Mouse (Mus musculus) limb, embryonic 12.5 days (tissue): ENCODE measurements around the gene Slc2a5. TPM values are rescaled to one million over a fixed set of nuclear protein-coding genes. Genes with fewer than 3 reads are reported as not detected.

Source experiments
- ATAC-seq: fragments of 200-750 bp; cut with Nextera tagmentation; 2 replicates; pipeline ENCODE4 v1.8.0; 2017; ENCODE audit warnings: low read depth, moderate TSS enrichment; ENCODE audit not compliant: insufficient number of reproducible peaks, insufficient read depth, low FRiP score, low TSS enrichment
- H3K27ac ChIP-seq: fragments of 300-500 bp; sonication (generic); 2 replicates; pipeline ENCODE4 v1.5.1; 2016; ENCODE audit warnings: mild to moderate bottlenecking, moderate library complexity
- H3K27me3 ChIP-seq: fragments of 300-500 bp; sonication (generic); 2 replicates; pipeline ENCODE4 v1.6.1; 2016; ENCODE audit warnings: mild to moderate bottlenecking, moderate library complexity
- H3K36me3 ChIP-seq: fragments of 300-500 bp; sonication (generic); 2 replicates; pipeline ENCODE4 v1.6.1; 2016; ENCODE audit warnings: mild to moderate bottlenecking, moderate library complexity
- H3K4me1 ChIP-seq: fragments of 300-500 bp; sonication (generic); replicated peaks from 2 replicates; pipeline ENCODE4 v1.6.1; 2016
- H3K4me2 ChIP-seq: fragments of 300-500 bp; sonication (generic); 2 replicates; pipeline ENCODE4 v1.6.1; 2016; ENCODE audit warnings: mild to moderate bottlenecking, moderate library complexity
- H3K4me3 ChIP-seq: fragments of 300-500 bp; sonication (generic); replicated peaks from 2 replicates; pipeline ENCODE4 v1.5.1; 2016; ENCODE audit warnings: mild to moderate bottlenecking
- H3K9ac ChIP-seq: fragments of 300-500 bp; sonication (generic); replicated peaks from 2 replicates; pipeline ENCODE4 v1.6.1; 2016; ENCODE audit warnings: mild to moderate bottlenecking, moderate library complexity
- H3K9me3 ChIP-seq: fragments of 300-500 bp; sonication (generic); 2 replicates; pipeline ENCODE4 v1.6.1; 2016; ENCODE audit warnings: mild to moderate bottlenecking, moderate library complexity
- WGBS: fragments of 180-500 bp; shearing (Covaris S2); methylation state at CpG from one replicate; pipeline ENCODE4 v1.1.7; 2016; 5-methylcytosine and 5-hydroxymethylcytosine counted together
- polyA plus RNA-seq: library from polyadenylated mRNA; unstranded; fragments of >200 nt; fragmentation: Nextera tagmentation; extraction: Ambion mirVana; gene quantifications from 2 replicates; pipeline ENCODE4 v1.2.1, GENCODE M21; 2016

Gene Slc2a5
- polyA plus RNA-seq, 1 experiment from 2014 or later: 1.6 TPM

DNA sequence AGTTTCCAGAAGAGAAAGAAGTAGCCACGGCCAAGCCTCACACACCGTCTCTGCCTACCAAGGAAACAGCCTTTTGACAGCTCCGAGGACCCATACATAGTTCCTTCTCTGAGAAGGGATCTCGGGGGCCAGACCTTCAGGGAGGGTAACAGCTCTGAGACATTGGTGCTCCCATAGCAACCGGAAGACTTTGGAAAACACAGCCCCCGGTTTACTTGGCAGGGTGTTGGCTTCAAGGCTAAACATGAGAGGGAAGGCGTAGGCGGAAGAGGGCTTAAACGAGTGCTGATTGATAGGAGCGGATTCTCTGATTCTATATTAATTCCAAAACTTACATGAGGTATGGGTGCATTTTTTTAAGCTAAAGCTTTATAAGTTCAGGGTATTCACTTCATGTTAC lies 49.3 kb downstream of the Slc2a5 start:
- Histone ChIP-seq H3K4me1 (no peaks in the 10 kb centered on the region), H3K36me3 (no peaks in the 10 kb centered on the region), H3K9ac (no peak overlapping the region), H3K4me2 (no peak overlapping the region), H3K27me3 (no peaks in the 10 kb centered on the region; the same call in 1 of the 2 replicates), H3K9me3 (no peaks in the 10 kb centered on the region), H3K4me3 (no peak overlapping the region), H3K27ac (no peak overlapping the region)
- 85% methylated on average over 10 of the region's 10 CpGs for WGBS
- ATAC-seq: no peak

DNA sequence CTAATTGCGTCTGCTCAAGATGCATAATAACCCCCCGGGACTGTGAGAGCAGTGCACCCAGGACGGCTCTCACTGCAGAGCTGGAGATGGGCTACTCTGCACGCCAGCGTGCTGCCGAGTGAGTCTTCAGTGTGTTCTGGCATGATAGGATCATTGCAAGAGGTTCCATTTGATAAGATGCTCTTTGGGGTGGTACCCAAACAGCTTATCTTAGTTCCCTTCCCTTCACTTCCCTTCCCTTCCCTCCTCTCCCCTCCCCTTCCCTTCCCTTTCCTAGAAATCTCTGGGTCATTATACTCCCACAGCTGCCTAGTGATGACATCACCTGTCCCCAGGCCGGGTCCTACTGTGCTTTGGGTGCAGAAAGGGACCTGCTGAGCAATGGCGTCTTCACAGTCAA lies 53.0 kb downstream of the Slc2a5 start:
- 71% methylated on average over 8 of the region's 8 CpGs for WGBS
- Histone ChIP-seq H3K9ac (no peak overlapping the region), H3K4me2 (no peak overlapping the region), H3K4me3 (no peak overlapping the region), H3K36me3 (no peaks in the 10 kb centered on the region), H3K27me3 (no peaks in the 10 kb centered on the region), H3K4me1 (0 out of 2 replicates have a peak, but pooled peaks cover 5% of the 10 kb centered on the region), H3K27ac (no peak overlapping the region), H3K9me3 (no peaks in the 10 kb centered on the region)
- no peak for ATAC-seq

DNA sequence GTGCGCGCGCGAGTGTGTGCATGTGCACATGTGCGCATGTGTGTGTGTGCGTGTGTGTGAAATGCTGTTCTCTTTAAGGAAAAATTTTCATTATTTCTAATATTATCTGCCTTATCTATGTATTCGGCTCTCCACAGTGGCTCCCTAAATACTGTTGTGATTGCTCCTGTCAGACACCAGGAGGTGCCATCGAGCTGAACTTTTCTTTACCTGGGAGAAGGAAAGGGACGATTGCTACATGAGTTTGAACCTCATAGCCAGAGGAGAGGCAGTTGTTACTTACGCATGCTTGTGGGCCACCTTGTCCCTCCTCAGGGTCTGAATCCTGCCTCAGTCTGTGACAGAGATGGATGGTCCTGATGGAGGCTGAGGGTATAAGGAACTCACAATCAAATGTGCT lies 54.2 kb downstream of the Slc2a5 start:
- Histone ChIP-seq H3K4me2 (no peak overlapping the region), H3K36me3 (no peaks in the 10 kb centered on the region), H3K4me3 (no peak overlapping the region), H3K9me3 (no peaks in the 10 kb centered on the region), H3K27ac (no peak overlapping the region), H3K9ac (no peak overlapping the region), H3K4me1 (peaks cover 9% of the 10 kb centered on the region; the same call in 1 of the 2 replicates), H3K27me3 (no peaks in the 10 kb centered on the region)
- ATAC-seq: no peak
- WGBS: 56% methylated on average over 10 of the region's 10 CpGs

DNA sequence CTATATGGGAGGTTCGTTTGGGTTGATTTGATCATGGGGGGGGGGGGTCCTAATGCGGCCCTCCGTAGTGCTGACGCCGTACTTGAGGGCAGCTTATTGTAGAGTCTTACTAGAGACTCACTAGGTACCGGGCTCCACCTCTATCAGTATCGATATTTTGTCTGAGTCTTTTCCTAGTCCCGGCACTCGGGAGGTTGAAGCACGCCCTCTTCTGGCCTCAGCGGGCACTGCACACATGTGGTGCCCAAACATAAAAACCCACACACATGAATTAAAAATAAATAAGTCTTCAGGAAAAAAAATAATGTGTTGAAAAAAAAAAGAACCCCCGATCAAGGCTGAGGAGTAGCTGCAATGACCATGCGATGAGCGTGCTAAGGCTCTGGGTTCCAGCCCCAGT lies 54.9 kb downstream of the Slc2a5 start:
- H3K4me2 ChIP-seq: no peak overlapping the region
- no peak overlapping the region for H3K27ac ChIP-seq
- H3K27me3 ChIP-seq: no peaks in the 10 kb centered on the region
- H3K4me1 ChIP-seq: peaks cover 14% of the 10 kb centered on the region; the same call in 1 of the 2 replicates
- no peak for ATAC-seq
- no peaks in the 10 kb centered on the region for H3K36me3 ChIP-seq
- H3K9ac ChIP-seq: no peak overlapping the region
- no peak overlapping the region for H3K4me3 ChIP-seq
- no peaks in the 10 kb centered on the region for H3K9me3 ChIP-seq
- 94% methylated on average over 14 of the region's 14 CpGs for WGBS

DNA sequence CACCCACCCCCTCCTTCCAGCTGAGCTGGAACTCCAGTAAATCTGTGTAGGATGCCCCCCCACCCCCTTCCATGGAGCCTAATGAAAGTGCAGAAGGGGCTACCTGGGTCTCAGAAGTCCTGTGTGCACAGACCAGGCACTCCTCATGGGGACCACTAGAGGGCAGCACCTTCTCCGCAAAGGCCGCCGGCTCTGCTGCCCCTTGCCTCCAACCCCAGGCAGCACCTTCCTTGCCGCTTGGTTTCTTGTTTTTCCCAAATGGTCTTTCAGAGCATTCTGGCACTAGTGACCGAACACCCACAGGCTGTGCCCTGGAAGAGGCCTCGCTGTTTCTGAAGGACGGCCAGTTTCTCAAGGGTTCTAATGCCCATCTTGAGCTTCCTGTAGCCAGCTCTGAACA lies 57.5 kb downstream of the Slc2a5 start:
- Histone ChIP-seq H3K4me3 (no peak overlapping the region), H3K9me3 (0 out of 2 replicates have a peak, but pooled peaks cover 3% of the 10 kb centered on the region), H3K9ac (no peak overlapping the region), H3K4me2 (0 out of 2 replicates have a peak overlapping the region, but pooled peaks have one; percentile 26), H3K27ac (no peak overlapping the region), H3K4me1 (peaks cover 14% of the 10 kb centered on the region; the same call in 1 of the 2 replicates), H3K36me3 (no peaks in the 10 kb centered on the region), H3K27me3 (no peaks in the 10 kb centered on the region)
- 9% methylated on average over 7 of the region's 7 CpGs for WGBS
- ATAC-seq: no peak

DNA sequence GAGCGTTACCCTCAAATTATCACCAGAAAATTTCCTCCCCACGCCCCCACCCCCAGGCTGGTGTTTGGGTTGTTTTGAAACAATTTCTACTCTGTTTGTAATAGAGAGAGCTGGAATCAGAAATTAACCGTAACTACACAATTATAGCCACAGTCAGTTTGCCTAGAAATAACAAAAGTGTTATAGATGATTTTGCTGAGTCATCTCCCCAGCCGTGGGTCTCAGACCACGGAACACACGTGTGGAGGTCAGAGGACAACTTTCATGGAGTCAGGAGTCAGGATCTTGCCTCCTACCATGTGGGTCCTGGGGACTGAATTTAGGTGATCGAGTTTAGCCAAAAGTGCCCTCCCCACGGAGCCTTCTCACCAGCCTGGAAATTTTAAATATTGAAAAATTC lies 58.0 kb downstream of the Slc2a5 start:
- Histone ChIP-seq H3K36me3 (no peaks in the 10 kb centered on the region), H3K9ac (no peak overlapping the region), H3K27me3 (no peaks in the 10 kb centered on the region), H3K4me3 (no peak overlapping the region), H3K27ac (no peak overlapping the region), H3K4me1 (peaks cover 14% of the 10 kb centered on the region; the same call in 1 of the 2 replicates), H3K9me3 (0 out of 2 replicates have a peak, but pooled peaks cover 3% of the 10 kb centered on the region), H3K4me2 (no peak overlapping the region)
- 76% methylated on average over 8 of the region's 8 CpGs for WGBS
- ATAC-seq: no peak

DNA sequence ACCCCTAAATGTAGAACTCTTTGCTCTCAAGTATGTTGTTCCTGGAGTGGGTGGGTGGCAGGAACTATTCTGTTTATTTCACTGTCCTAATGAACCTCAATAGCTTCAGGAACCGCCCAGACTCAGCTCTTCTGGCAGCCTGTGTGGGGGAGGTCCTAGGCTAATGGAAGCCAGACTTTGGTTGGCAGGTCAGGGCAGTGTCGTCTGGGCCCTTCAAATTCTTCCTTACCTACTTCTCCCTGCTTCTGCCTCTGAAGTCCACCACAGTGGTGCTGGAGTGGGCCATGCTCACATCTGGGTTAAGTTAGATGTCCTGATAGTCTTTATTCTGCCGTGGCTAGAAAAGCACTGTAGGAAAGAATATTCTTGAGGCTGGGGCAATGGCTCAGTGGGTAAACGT lies 59.0 kb downstream of the Slc2a5 start:
- WGBS: 18% methylated on average over 4 of the region's 4 CpGs
- Histone ChIP-seq H3K36me3 (no peaks in the 10 kb centered on the region), H3K27ac (peak overlapping the region; percentile 2; the same call in 1 of the 2 replicates), H3K27me3 (no peaks in the 10 kb centered on the region), H3K4me3 (no peak overlapping the region), H3K4me2 (no peak overlapping the region), H3K9ac (no peak overlapping the region), H3K9me3 (0 out of 2 replicates have a peak, but pooled peaks cover 3% of the 10 kb centered on the region), H3K4me1 (peaks cover 14% of the 10 kb centered on the region; the same call in 1 of the 2 replicates)
- no peak for ATAC-seq

DNA sequence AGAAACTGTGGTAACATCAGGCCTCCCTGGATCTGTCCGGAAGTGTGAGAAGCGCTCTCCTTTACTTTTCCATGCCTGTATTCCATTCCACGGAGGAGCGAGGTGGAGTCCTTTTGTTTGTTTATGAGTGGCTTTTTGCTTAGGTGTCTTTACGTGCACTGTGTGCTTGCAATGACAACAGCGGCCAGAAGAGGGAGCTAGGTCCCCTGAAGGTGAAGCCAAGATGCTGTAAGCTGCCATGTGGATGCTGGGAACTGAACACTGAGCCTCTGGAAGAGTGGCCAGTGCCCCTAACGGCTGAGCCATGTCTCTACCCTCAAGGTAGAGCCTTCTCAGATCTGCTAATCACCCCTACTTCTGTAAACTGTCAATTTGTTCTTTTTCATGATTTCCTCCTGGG lies 62.2 kb downstream of the Slc2a5 start:
- Histone ChIP-seq H3K4me1 (peaks cover 14% of the 10 kb centered on the region; the same call in 1 of the 2 replicates), H3K27me3 (no peaks in the 10 kb centered on the region), H3K36me3 (no peaks in the 10 kb centered on the region), H3K4me2 (no peak overlapping the region), H3K9me3 (0 out of 2 replicates have a peak, but pooled peaks cover 3% of the 10 kb centered on the region), H3K9ac (no peak overlapping the region), H3K4me3 (no peak overlapping the region), H3K27ac (no peak overlapping the region)
- no peak for ATAC-seq
- 88% methylated on average over 7 of the region's 7 CpGs for WGBS

DNA sequence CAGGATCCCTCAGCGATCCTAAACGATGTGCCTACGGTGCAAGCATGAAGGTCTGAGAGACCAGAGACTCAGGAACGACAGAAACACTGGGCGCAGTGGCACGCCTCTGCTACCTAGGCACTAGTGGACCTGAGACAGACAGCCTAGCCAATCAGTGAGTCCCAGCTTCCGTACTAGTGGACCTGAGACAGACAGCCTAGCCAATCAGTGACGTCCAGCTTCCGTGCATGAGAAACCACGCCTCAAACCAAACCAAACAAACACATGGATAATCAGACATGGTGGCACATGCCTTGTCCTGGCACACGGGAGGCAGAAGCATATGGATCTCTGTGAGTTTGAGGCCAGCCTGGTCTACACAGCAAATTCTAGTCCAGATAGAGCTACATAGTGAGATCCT lies 69.2 kb downstream of the Slc2a5 start:
- Histone ChIP-seq H3K27me3 (no peaks in the 10 kb centered on the region), H3K4me2 (peak overlapping the region; percentile 20), H3K36me3 (no peaks in the 10 kb centered on the region), H3K9me3 (no peaks in the 10 kb centered on the region), H3K9ac (no peak overlapping the region), H3K27ac (no peak overlapping the region), H3K4me3 (no peak overlapping the region), H3K4me1 (no peaks in the 10 kb centered on the region)
- WGBS: 48% methylated on average over 11 of the region's 11 CpGs
- ATAC-seq: no peak

DNA sequence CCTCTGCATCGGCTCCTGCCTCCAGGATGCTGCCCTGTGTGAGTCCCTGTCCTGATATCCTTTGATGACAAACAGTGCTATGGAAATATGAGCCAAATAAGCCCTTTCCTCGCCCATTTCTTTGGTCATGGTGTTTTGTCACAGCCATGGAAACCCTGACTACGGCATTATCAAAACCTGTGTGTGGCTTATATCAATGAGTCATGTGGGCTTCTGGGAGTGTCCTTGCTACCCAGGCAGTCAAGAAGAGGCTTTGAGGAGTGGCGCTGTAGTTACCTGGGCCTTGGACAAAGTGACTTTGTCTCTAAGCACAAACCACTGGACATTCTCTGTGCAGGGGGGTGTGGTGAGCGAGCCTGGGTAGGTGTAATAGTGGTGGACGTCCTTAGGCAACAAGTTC lies 73.1 kb downstream of the Slc2a5 start:
- Histone ChIP-seq H3K4me3 (no peak overlapping the region), H3K9me3 (no peaks in the 10 kb centered on the region), H3K36me3 (no peaks in the 10 kb centered on the region), H3K9ac (no peak overlapping the region), H3K4me2 (no peak overlapping the region), H3K27ac (no peak overlapping the region), H3K27me3 (no peaks in the 10 kb centered on the region), H3K4me1 (no peaks in the 10 kb centered on the region)
- no peak for ATAC-seq
- WGBS: 79% methylated on average over 6 of the region's 6 CpGs
